Mouse (Mus musculus): ENCODE data around the gene Lamtor4. TPM values are rescaled to one million over a fixed set of nuclear protein-coding genes. Genes with fewer than 3 reads are reported as not detected.
"Not testable (repeated sequence)": the region's sequence is repeated elsewhere in the genome, so short reads cannot be mapped to it uniquely, and the experiment has no call there.

Gene Lamtor4
- polyA plus RNA-seq (2012; ENCODE audit: insufficient read depth, insufficient read length, low replicate concordance, missing spikeins): not detected in 2 replicates

- under 1% methylated on average over 38 of the region's 38 CpGs for WGBS
- Histone ChIP-seq H3K4me1 (ENCODE audit: control insufficient read depth, insufficient read depth, low read length) (peaks cover 14% of the 10 kb centered on the region), H3K4me3 (ENCODE audit: insufficient read depth, low read depth, low read length) (peak within 1 kb of the TSS; percentile 84), H3K27ac (ENCODE audit: insufficient read depth, low read depth, low read length) (peak within 1 kb of the TSS; percentile 85)
- TF ChIP-seq POLR2A (IDR thresholded peaks at IDR 0.05; ENCODE audit: insufficient read depth, low read depth, low read length) (peak; percentile 69), CTCF (IDR thresholded peaks at IDR 0.05; ENCODE audit: insufficient read depth, low read depth, low read length) (no peak)
Observed at GRCm38 (mm10) chr5:138255353-138256093, at the start of gene Lamtor4. Gene Lamtor4, plus strand, starts transcription at chr5:138255482.

DNA sequence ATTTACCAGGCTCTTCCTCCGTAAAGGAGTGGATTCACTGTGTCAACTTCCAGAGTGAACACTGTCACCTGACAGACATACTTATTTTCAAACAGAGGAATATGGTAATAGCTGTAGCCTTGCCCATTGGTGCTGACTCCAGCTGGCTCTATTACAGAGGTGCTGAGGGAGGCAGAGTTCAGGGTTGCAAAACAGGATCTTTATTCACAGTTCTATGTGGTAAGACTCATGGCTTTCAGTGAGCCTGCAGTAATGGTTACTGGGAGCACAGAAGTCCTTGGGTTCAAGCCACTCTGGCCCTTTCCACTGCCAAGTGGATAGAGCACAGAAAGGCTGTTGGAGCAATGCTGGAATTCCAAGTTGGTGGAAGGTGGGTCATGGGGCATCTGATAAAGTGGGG lies 48.0 kb upstream of the Lamtor4 start:
- Histone ChIP-seq H3K4me3 (ENCODE audit: insufficient read depth, low read depth, low read length) (no peak overlapping the region), H3K27ac (ENCODE audit: insufficient read depth, low read depth, low read length) (no peak overlapping the region), H3K4me1 (ENCODE audit: control insufficient read depth, insufficient read depth, low read length) (no peaks in the 10 kb centered on the region)
- WGBS: 78% methylated on average over 1 of the region's 1 CpGs
- TF ChIP-seq CTCF (IDR thresholded peaks at IDR 0.05; ENCODE audit: insufficient read depth, low read depth, low read length) (no peak), POLR2A (IDR thresholded peaks at IDR 0.05; ENCODE audit: insufficient read depth, low read depth, low read length) (no peak)

- WGBS: 85% methylated on average over 4 of the region's 4 CpGs
- H3K4me1 ChIP-seq (ENCODE audit: control insufficient read depth, insufficient read depth, low read length): no peaks in the 10 kb centered on the region
- no peak for TF ChIP-seq CTCF (IDR thresholded peaks at IDR 0.05; ENCODE audit: insufficient read depth, low read depth, low read length)
- no peak for TF ChIP-seq POLR2A (IDR thresholded peaks at IDR 0.05; ENCODE audit: insufficient read depth, low read depth, low read length)
- H3K27ac ChIP-seq (ENCODE audit: insufficient read depth, low read depth, low read length): no peak overlapping the region
- no peak overlapping the region for H3K4me3 ChIP-seq (ENCODE audit: insufficient read depth, low read depth, low read length)
Observed at GRCm38 (mm10) chr5:138207873-138208272, 47.4 kb upstream of the Lamtor4 start.

- H3K4me1 ChIP-seq (ENCODE audit: control insufficient read depth, insufficient read depth, low read length); H3K27ac ChIP-seq (ENCODE audit: insufficient read depth, low read depth, low read length); H3K4me3 ChIP-seq (ENCODE audit: insufficient read depth, low read depth, low read length): not testable (repeated sequence)
- 91% methylated on average over 13 of the region's 13 CpGs for WGBS
Observed at GRCm38 (mm10) chr5:138216632-138217031, 38.6 kb upstream of the Lamtor4 start.

GRCm38 (mm10) chr5:138219864-138220263 lies 35.4 kb upstream of the Lamtor4 start:
- no peak overlapping the region for H3K4me3 ChIP-seq (ENCODE audit: insufficient read depth, low read depth, low read length)
- H3K27ac ChIP-seq (ENCODE audit: insufficient read depth, low read depth, low read length): no peak overlapping the region
- 45% methylated on average over 2 of the region's 2 CpGs for WGBS
- TF ChIP-seq CTCF (IDR thresholded peaks at IDR 0.05; ENCODE audit: insufficient read depth, low read depth, low read length): no peak
- H3K4me1 ChIP-seq (ENCODE audit: control insufficient read depth, insufficient read depth, low read length): no peaks in the 10 kb centered on the region

GRCm38 (mm10) chr5:138222111-138222510 lies 33.2 kb upstream of the Lamtor4 start:
- H3K27ac ChIP-seq (ENCODE audit: insufficient read depth, low read depth, low read length): no peak overlapping the region
- 0 out of 2 replicates have a peak, but pooled peaks have one; percentile 31 for TF ChIP-seq CTCF (IDR thresholded peaks at IDR 0.05; ENCODE audit: insufficient read depth, low read depth, low read length)
- TF ChIP-seq POLR2A (IDR thresholded peaks at IDR 0.05; ENCODE audit: insufficient read depth, low read depth, low read length): no peak
- WGBS: 22% methylated on average over 4 of the region's 4 CpGs

DNA sequence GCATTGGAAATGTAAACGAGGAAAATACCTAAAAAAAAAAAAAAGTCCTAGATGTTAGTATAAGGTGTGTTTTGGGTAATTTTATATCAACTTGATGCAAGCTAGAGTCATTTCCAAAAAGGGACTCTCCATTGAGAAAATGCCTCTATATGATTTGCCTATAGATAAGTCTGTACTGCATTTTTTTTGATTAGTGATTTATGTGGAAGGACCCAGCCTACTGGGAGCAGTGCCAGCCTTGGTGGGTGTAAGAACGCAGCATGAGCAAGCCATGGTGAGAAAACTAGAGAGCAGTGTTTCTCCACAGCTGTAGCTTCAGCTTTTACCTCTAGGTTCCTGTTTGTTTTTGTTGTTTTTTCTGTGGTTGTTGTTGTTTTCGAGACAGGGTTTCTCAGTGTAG lies 32.0 kb upstream of the Lamtor4 start:
- no peak for TF ChIP-seq CTCF (IDR thresholded peaks at IDR 0.05; ENCODE audit: insufficient read depth, low read depth, low read length)
- TF ChIP-seq POLR2A (IDR thresholded peaks at IDR 0.05; ENCODE audit: insufficient read depth, low read depth, low read length): no peak
- WGBS: 35% methylated on average over 3 of the region's 3 CpGs
- Histone ChIP-seq H3K4me1 (ENCODE audit: control insufficient read depth, insufficient read depth, low read length) (no peaks in the 10 kb centered on the region), H3K4me3 (ENCODE audit: insufficient read depth, low read depth, low read length) (no peak overlapping the region), H3K27ac (ENCODE audit: insufficient read depth, low read depth, low read length) (no peak overlapping the region)

More at GRCm38 (mm10) chr5:138222111-138222510, 33.2 kb upstream of the Lamtor4 start:
- Histone ChIP-seq H3K4me3 (ENCODE audit: insufficient read depth, low read depth, low read length) (no peak overlapping the region), H3K4me1 (ENCODE audit: control insufficient read depth, insufficient read depth, low read length) (no peaks in the 10 kb centered on the region)

DNA sequence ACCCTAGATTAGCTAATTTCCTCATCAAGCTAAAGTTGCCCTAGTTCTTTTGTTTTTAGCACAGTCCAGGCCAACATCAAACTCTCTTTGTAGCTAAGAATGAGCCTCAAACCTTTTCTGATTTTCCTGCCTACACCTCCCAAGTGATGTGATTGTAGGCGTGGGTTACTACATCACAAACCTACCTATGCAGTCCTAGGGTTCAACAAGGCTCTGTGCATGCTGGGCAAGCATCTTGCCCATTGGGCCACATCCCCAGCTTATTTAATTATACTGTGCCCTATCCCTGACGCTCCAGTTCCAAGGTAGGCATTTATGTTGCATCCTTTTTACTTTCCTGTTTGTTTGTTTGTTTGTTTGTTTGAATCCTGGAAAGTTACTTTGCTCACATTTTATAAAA lies 29.6 kb upstream of the Lamtor4 start, which contains the start of gene Nxpe5:
Gene Nxpe5 (plus strand): TSS at position 199 of the 400 bp plus-strand sequence.
- 61% methylated on average over 2 of the region's 2 CpGs for WGBS
- no peak within 1 kb of the TSS for H3K27ac ChIP-seq (ENCODE audit: insufficient read depth, low read depth, low read length)
- no peaks in the 10 kb centered on the region for H3K4me1 ChIP-seq (ENCODE audit: control insufficient read depth, insufficient read depth, low read length)
- TF ChIP-seq POLR2A (IDR thresholded peaks at IDR 0.05; ENCODE audit: insufficient read depth, low read depth, low read length) (no peak), CTCF (IDR thresholded peaks at IDR 0.05; ENCODE audit: insufficient read depth, low read depth, low read length) (no peak)
- H3K4me3 ChIP-seq (ENCODE audit: insufficient read depth, low read depth, low read length): no peak within 1 kb of the TSS

- WGBS: 76% methylated on average over 4 of the region's 4 CpGs
- Histone ChIP-seq H3K27ac (ENCODE audit: insufficient read depth, low read depth, low read length) (no peak overlapping the region), H3K4me1 (ENCODE audit: control insufficient read depth, insufficient read depth, low read length) (no peaks in the 10 kb centered on the region), H3K4me3 (ENCODE audit: insufficient read depth, low read depth, low read length) (no peak overlapping the region)
- no peak for TF ChIP-seq POLR2A (IDR thresholded peaks at IDR 0.05; ENCODE audit: insufficient read depth, low read depth, low read length)
- TF ChIP-seq CTCF (IDR thresholded peaks at IDR 0.05; ENCODE audit: insufficient read depth, low read depth, low read length): no peak
Observed at GRCm38 (mm10) chr5:138226491-138226890, 28.8 kb upstream of the Lamtor4 start.

Data from olfactory bulb, adult 2 months (tissue).